Mouse (Mus musculus) ES-E14 (cell line): ENCODE data around the gene Ica1. TPM values are rescaled to one million over a fixed set of nuclear protein-coding genes. Genes with fewer than 3 reads are reported as not detected.
A peak's percentile ranks its signal among the peaks of the same experiment; 100 is the strongest.

ENCODE experiments used
- DNase-seq: peaks from one replicate; pipeline ENCODE4 v3.0.0-alpha.2; 2013; ENCODE audit warnings: low read depth, low spot score
- H3K27ac ChIP-seq: 2 replicates; pipeline ENCODE4 v1.5.1; 2012; ENCODE audit warnings: low read depth, mild to moderate bottlenecking, low read length, moderate library complexity, mixed read lengths; ENCODE audit not compliant: poor library complexity, insufficient read depth, severe bottlenecking
- H3K36me3 ChIP-seq: 2 replicates; pipeline ENCODE4 v1.6.1; 2012; ENCODE audit warnings: mild to moderate bottlenecking, low read length, moderate library complexity, mixed read lengths; ENCODE audit not compliant: control insufficient read depth, poor library complexity, insufficient read depth, severe bottlenecking
- H3K4me1 ChIP-seq, 2 experiments: fragments of 150-350 bp in 1 of 2; sonication (generic) in 1 of 2; 2 replicates each; pipeline ENCODE4 v1.6.1; 2012; ENCODE audit warnings: low read length in 2 of 2, mild to moderate bottlenecking in 1 of 2, mixed read lengths in 1 of 2; ENCODE audit not compliant: control insufficient read depth in 2 of 2, insufficient read depth in 2 of 2, poor library complexity in 1 of 2
- H3K4me3 ChIP-seq, 2 experiments: fragments of 150-350 bp in 1 of 2; sonication (generic) in 1 of 2; 2 replicates each; pipeline ENCODE4 v1.5.1; 2012; ENCODE audit warnings: low read length in 2 of 2, low read depth in 1 of 2, mild to moderate bottlenecking in 1 of 2, mixed read lengths in 1 of 2; ENCODE audit not compliant: insufficient read depth in 1 of 2, poor library complexity in 1 of 2, severe bottlenecking in 1 of 2
- H3K9ac ChIP-seq: 2 replicates; pipeline ENCODE4 v1.6.1; 2012; ENCODE audit warnings: low read depth, mild to moderate bottlenecking, low read length, mixed read lengths; ENCODE audit not compliant: poor library complexity, insufficient read depth, severe bottlenecking
- H3K9me3 ChIP-seq: fragments of 150-350 bp; sonication (generic); 2 replicates; pipeline ENCODE4 v1.6.1; 2012; ENCODE audit warnings: low read depth, mild to moderate bottlenecking, low read length; ENCODE audit not compliant: control insufficient read depth, insufficient read depth
- CHD2 ChIP-seq: IDR thresholded peaks from 2 replicates; pipeline ENCODE4 v1.6.1; 2014; ENCODE audit warnings: mild to moderate bottlenecking, low read depth, low read length, inconsistent platforms
- HCFC1 ChIP-seq: IDR thresholded peaks from 2 replicates; pipeline ENCODE4 v1.6.1; 2012; ENCODE audit warnings: low read length, inconsistent platforms, borderline replicate concordance; ENCODE audit not compliant: insufficient read depth
- MAFK ChIP-seq: IDR thresholded peaks from 2 replicates; pipeline ENCODE4 v1.6.1; 2014; ENCODE audit warnings: mild to moderate bottlenecking, low read depth, low read length, inconsistent platforms; ENCODE audit not compliant: insufficient read depth
- ZC3H11A ChIP-seq: IDR thresholded peaks from 2 replicates; pipeline ENCODE4 v1.6.1; 2012; ENCODE audit warnings: low read depth, mild to moderate bottlenecking, inconsistent platforms, low read length, borderline replicate concordance
- ZNF384 ChIP-seq: IDR thresholded peaks from 2 replicates; pipeline ENCODE4 v1.6.1; 2012; ENCODE audit warnings: low read depth, low read length, inconsistent platforms
- in situ Hi-C, 2 experiments: fragments of 600-800 bp; cut with MboI; formaldehyde crosslinking; loops; one replicate each; pipeline ENCODE4 v1.15.1; 2025; ENCODE audit warnings: low sequenced_read_pairs in 2 of 2, inconsistent platforms in 1 of 2; ENCODE audit not compliant: unreplicated experiment in 2 of 2
- total RNA-seq: library from RNA; depleted of rRNA; stranded (reverse); fragments of 300-350 nt; gene quantifications from 2 replicates; pipeline ENCODE4 v1.2.3, GENCODE M21; 2012; rRNA removed

The Ica1 gene
- total RNA-seq: 3.5 and 3.6 TPM in 2 replicates

- in situ Hi-C loops: no loop called here
- no peak for DNase-seq
- H3K9me3 ChIP-seq: no peaks in the 10 kb centered on the region
- TF ChIP-seq ZNF384: no peak
- TF ChIP-seq ZC3H11A: no peak
- TF ChIP-seq CHD2: no peak
- TF ChIP-seq HCFC1: no peak
- TF ChIP-seq MAFK: no peak
- no peaks in the 10 kb centered on the region for H3K36me3 ChIP-seq
- peak within 1 kb of the TSS; percentile 80 to 93 for H3K4me3 ChIP-seq
- peak within 1 kb of the TSS; percentile 69 for H3K9ac ChIP-seq
- no peaks in the 10 kb centered on the region for H3K4me1 ChIP-seq
- H3K27ac ChIP-seq: no peak within 1 kb of the TSS
Observed at GRCm38 (mm10) chr6:8778296-8778649, at the start of gene Ica1. TSS of gene Ica1 (minus strand) at chr6:8778488.

- no peak for DNase-seq
- TF ChIP-seq MAFK (no peak), HCFC1 (no peak), ZC3H11A (no peak), CHD2 (no peak), ZNF384 (no peak)
- in situ Hi-C loops: no loop called here
- no peaks in the 10 kb centered on the region for H3K4me1 ChIP-seq
- no peaks in the 10 kb centered on the region for H3K9me3 ChIP-seq
- H3K27ac ChIP-seq: no peak overlapping the region
- H3K36me3 ChIP-seq: no peaks in the 10 kb centered on the region
- H3K9ac ChIP-seq: no peak overlapping the region
- H3K4me3 ChIP-seq: no peak overlapping the region
Observed at GRCm38 (mm10) chr6:8819866-8820265, 41.6 kb upstream of the Ica1 start.

GRCm38 (mm10) chr6:8814332-8815002, 36.2 kb upstream of the Ica1 start:
- Histone ChIP-seq H3K9me3 (no peaks in the 10 kb centered on the region), H3K36me3 (no peaks in the 10 kb centered on the region), H3K27ac (no peak overlapping the region), H3K4me1 (no peaks in the 10 kb centered on the region), H3K4me3 (no peak overlapping the region), H3K9ac (no peak overlapping the region)
- no peak for DNase-seq
- in situ Hi-C loops: no loop called here
- TF ChIP-seq ZNF384 (no peak), ZC3H11A (no peak), CHD2 (no peak), MAFK (no peak), HCFC1 (no peak)

- H3K4me1 ChIP-seq: no peaks in the 10 kb centered on the region
- H3K9me3 ChIP-seq: no peaks in the 10 kb centered on the region
- no peak overlapping the region for H3K9ac ChIP-seq
- TF ChIP-seq ZNF384 (no peak), ZC3H11A (no peak)
- H3K27ac ChIP-seq: no peak overlapping the region
- no peak for DNase-seq
- in situ Hi-C loops: no loop called here
- no peaks in the 10 kb centered on the region for H3K36me3 ChIP-seq
- H3K4me3 ChIP-seq: no peak overlapping the region
Observed at GRCm38 (mm10) chr6:8802561-8803150, 24.4 kb upstream of the Ica1 start.

- Histone ChIP-seq H3K27ac (no peak overlapping the region), H3K9ac (no peak overlapping the region), H3K36me3 (no peaks in the 10 kb centered on the region), H3K4me1 (0 out of 4 replicates have a peak, but pooled peaks cover 0 to 1% of the 10 kb centered on the region in 2 experiments), H3K9me3 (no peaks in the 10 kb centered on the region), H3K4me3 (no peak overlapping the region)
- TF ChIP-seq CHD2 (no peak), ZNF384 (no peak), ZC3H11A (no peak), HCFC1 (no peak), MAFK (no peak)
- in situ Hi-C loops: no loop called here
- no peak for DNase-seq
Observed at GRCm38 (mm10) chr6:8792385-8792784, 14.1 kb upstream of the Ica1 start.
